Mouse (Mus musculus): Measurements from ENCODE around the gene Gm42417.

DNA sequence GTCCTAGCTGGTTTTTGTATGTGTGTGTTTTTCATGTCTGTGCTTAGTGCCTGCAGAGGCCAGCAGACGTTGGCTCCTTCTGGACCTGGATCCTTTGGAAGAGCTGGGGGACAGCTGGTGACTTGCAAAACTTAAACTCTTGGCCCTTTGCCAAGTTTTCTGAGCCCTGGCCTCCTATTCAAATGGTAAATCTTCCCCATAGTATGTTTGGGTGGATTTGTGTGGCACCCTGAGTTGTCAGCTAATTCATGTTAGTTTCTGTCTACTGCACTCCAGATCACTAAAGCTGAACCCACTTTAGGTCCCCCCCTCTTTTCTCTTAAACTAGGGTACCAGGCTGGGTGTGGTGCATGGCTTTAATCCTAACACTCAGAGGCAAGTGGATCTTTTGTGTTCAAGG is 10.9 kb downstream of the Gm42417 start:
- no peak for TF ChIP-seq CTCF (IDR thresholded peaks at IDR 0.05; ENCODE audit: low read depth)
- no peak for TF ChIP-seq EP300 (IDR thresholded peaks at IDR 0.05; ENCODE audit: low read depth)

Data from heart, postnatal 0 days (tissue).